Mouse (Mus musculus): ENCODE data around the gene Alkbh3.

Gene Alkbh3

GRCm38 (mm10) chr2:94010335-94011291 lies at the start of gene Alkbh3:
Gene Alkbh3 (minus strand): TSS chr2:94010807.
- DNase-seq (ENCODE audit: low spot score) = peak; percentile 93

- DNase-seq (ENCODE audit: low spot score) = peak; percentile 9
Observed at GRCm38 (mm10) chr2:94059459-94059858, 48.9 kb upstream of the Alkbh3 start.

- DNase-seq (ENCODE audit: low spot score) = peak; percentile 7
Observed at GRCm38 (mm10) chr2:94054813-94055212, 44.2 kb upstream of the Alkbh3 start.

GRCm38 (mm10) chr2:94051952-94052351 lies 41.3 kb upstream of the Alkbh3 start:
- DNase-seq (ENCODE audit: low spot score) = no peak

GRCm38 (mm10) chr2:94050901-94051300 lies 40.3 kb upstream of the Alkbh3 start:
- no peak for DNase-seq (ENCODE audit: low spot score)

- no peak for DNase-seq (ENCODE audit: low spot score)
Observed at GRCm38 (mm10) chr2:94049471-94050176, 39.0 kb upstream of the Alkbh3 start.

- DNase-seq (ENCODE audit: low spot score) = no peak
Observed at GRCm38 (mm10) chr2:94048733-94049470, 38.3 kb upstream of the Alkbh3 start.

GRCm38 (mm10) chr2:94048271-94048670 lies 37.7 kb upstream of the Alkbh3 start:
- no peak for DNase-seq (ENCODE audit: low spot score)

GRCm38 (mm10) chr2:94045411-94046090 lies 34.9 kb upstream of the Alkbh3 start:
- DNase-seq (ENCODE audit: low spot score) = no peak

GRCm38 (mm10) chr2:94044174-94044573 lies 33.6 kb upstream of the Alkbh3 start:
- no peak for DNase-seq (ENCODE audit: low spot score)

GRCm38 (mm10) chr2:94043662-94044061 lies 33.1 kb upstream of the Alkbh3 start:
- no peak for DNase-seq (ENCODE audit: low spot score)

GRCm38 (mm10) chr2:94042461-94042860 lies 31.9 kb upstream of the Alkbh3 start:
- DNase-seq (ENCODE audit: low spot score) = no peak

GRCm38 (mm10) chr2:94040391-94041125 lies 30.0 kb upstream of the Alkbh3 start:
- DNase-seq (ENCODE audit: low spot score) = no peak

- DNase-seq (ENCODE audit: low spot score) = peak; percentile 50
Observed at GRCm38 (mm10) chr2:94035428-94036331, 25.1 kb upstream of the Alkbh3 start.

- no peak for DNase-seq (ENCODE audit: low spot score)
Observed at GRCm38 (mm10) chr2:94030602-94031001, 20.0 kb upstream of the Alkbh3 start.

- no peak for DNase-seq (ENCODE audit: low spot score)
Observed at GRCm38 (mm10) chr2:94024637-94025036, 14.0 kb upstream of the Alkbh3 start.

GRCm38 (mm10) chr2:94002331-94002730 lies 8.3 kb downstream of the Alkbh3 start:
- peak; percentile 82 for DNase-seq (ENCODE audit: low spot score)

GRCm38 (mm10) chr2:94001918-94002317 lies 8.7 kb downstream of the Alkbh3 start:
- DNase-seq (ENCODE audit: low spot score) = no peak

GRCm38 (mm10) chr2:94001411-94001810 lies 9.2 kb downstream of the Alkbh3 start:
- no peak for DNase-seq (ENCODE audit: low spot score)

GRCm38 (mm10) chr2:93996254-93996653 lies 14.4 kb downstream of the Alkbh3 start, which contains the start of gene Gm27027:
Gene Gm27027 (minus strand): TSS chr2:93996354.
- no peak for DNase-seq (ENCODE audit: low spot score)

Measured in urinary bladder, postnatal 25 days (tissue).